Mouse (Mus musculus): ENCODE measurements at regions not wholly inside any gene's neighbourhood (a gene's known extent, or its start where the extent isn't known, plus 50 kb on each side); places are given as distances from the start of the nearest gene placed in this dataset.
"Not testable (repeated sequence)": the region's sequence is repeated elsewhere in the genome, so short reads cannot be mapped to it uniquely, and the experiment has no call there.

- 66% methylated on average over 3 of the region's 3 CpGs for WGBS
- no peak overlapping the region for H3K4me3 ChIP-seq (replicated peaks)
- H3K9me3 ChIP-seq, result no peaks in the 10 kb centered on the region
- H3K4me1 ChIP-seq (replicated peaks), result no peaks in the 10 kb centered on the region
- H3K27ac ChIP-seq, result no peak overlapping the region
- ATAC-seq, result no peak
- no peak overlapping the region for H3K4me2 ChIP-seq (replicated peaks)
- no peaks in the 10 kb centered on the region for H3K36me3 ChIP-seq
- no peak overlapping the region for H3K9ac ChIP-seq
- no peaks in the 10 kb centered on the region for H3K27me3 ChIP-seq (replicated peaks)
Observed at GRCm38 (mm10) chr3:58228189-58228588, 186.3 kb upstream of the Tsc22d2 start.

GRCm38 (mm10) chr3:58231746-58232145 lies 182.8 kb upstream of the Tsc22d2 start:
- Histone ChIP-seq H3K27me3 (replicated peaks) (no peaks in the 10 kb centered on the region), H3K27ac (no peak overlapping the region), H3K4me1 (replicated peaks) (no peaks in the 10 kb centered on the region), H3K4me3 (replicated peaks) (no peak overlapping the region), H3K36me3 (no peaks in the 10 kb centered on the region), H3K9me3 (no peaks in the 10 kb centered on the region), H3K9ac (no peak overlapping the region), H3K4me2 (replicated peaks) (no peak overlapping the region)
- ATAC-seq, result no peak
- WGBS, result 76% methylated on average over 2 of the region's 2 CpGs

GRCm38 (mm10) chr3:58233296-58233695 lies 181.2 kb upstream of the Tsc22d2 start:
- H3K27ac ChIP-seq, result no peak overlapping the region
- WGBS, result 85% methylated on average over 2 of the region's 2 CpGs
- no peaks in the 10 kb centered on the region for H3K4me1 ChIP-seq (replicated peaks)
- H3K4me3 ChIP-seq (replicated peaks), result no peak overlapping the region
- no peaks in the 10 kb centered on the region for H3K36me3 ChIP-seq
- H3K27me3 ChIP-seq (replicated peaks), result no peaks in the 10 kb centered on the region
- no peak overlapping the region for H3K9ac ChIP-seq
- H3K4me2 ChIP-seq (replicated peaks), result no peak overlapping the region
- no peaks in the 10 kb centered on the region for H3K9me3 ChIP-seq
- ATAC-seq, result no peak

- no peaks in the 10 kb centered on the region for H3K36me3 ChIP-seq
- H3K9me3 ChIP-seq, result no peaks in the 10 kb centered on the region
- H3K4me1 ChIP-seq (replicated peaks), result no peaks in the 10 kb centered on the region
- no peak overlapping the region for H3K9ac ChIP-seq
- WGBS, result 66% methylated on average over 6 of the region's 6 CpGs
- ATAC-seq, result peak; percentile 97
- no peak overlapping the region for H3K27ac ChIP-seq
- no peak overlapping the region for H3K4me2 ChIP-seq (replicated peaks)
- H3K27me3 ChIP-seq (replicated peaks), result no peaks in the 10 kb centered on the region
- H3K4me3 ChIP-seq (replicated peaks), result no peak overlapping the region
Observed at GRCm38 (mm10) chr3:58234846-58235630, 179.5 kb upstream of the Tsc22d2 start.

- no peaks in the 10 kb centered on the region for H3K27me3 ChIP-seq (replicated peaks)
- no peak overlapping the region for H3K4me3 ChIP-seq (replicated peaks)
- ATAC-seq, result no peak
- H3K4me1 ChIP-seq (replicated peaks), result no peaks in the 10 kb centered on the region
- H3K9ac ChIP-seq, result no peak overlapping the region
- H3K36me3 ChIP-seq, result no peaks in the 10 kb centered on the region
- no peak overlapping the region for H3K27ac ChIP-seq
- H3K9me3 ChIP-seq, result no peaks in the 10 kb centered on the region
- H3K4me2 ChIP-seq (replicated peaks), result no peak overlapping the region
Observed at GRCm38 (mm10) chr3:58238111-58238510, 176.4 kb upstream of the Tsc22d2 start.

GRCm38 (mm10) chr3:58240775-58241174 lies 173.7 kb upstream of the Tsc22d2 start:
- H3K27ac ChIP-seq, result no peak overlapping the region
- WGBS, result 67% methylated on average over 4 of the region's 4 CpGs
- H3K27me3 ChIP-seq (replicated peaks), result no peaks in the 10 kb centered on the region
- no peaks in the 10 kb centered on the region for H3K9me3 ChIP-seq
- H3K9ac ChIP-seq, result no peak overlapping the region
- no peak for ATAC-seq
- no peaks in the 10 kb centered on the region for H3K4me1 ChIP-seq (replicated peaks)
- no peak overlapping the region for H3K4me2 ChIP-seq (replicated peaks)
- H3K36me3 ChIP-seq, result no peaks in the 10 kb centered on the region
- no peak overlapping the region for H3K4me3 ChIP-seq (replicated peaks)

GRCm38 (mm10) chr3:58245361-58245760 lies 169.2 kb upstream of the Tsc22d2 start:
- Histone ChIP-seq H3K9ac (no peak overlapping the region), H3K4me1 (replicated peaks) (no peaks in the 10 kb centered on the region), H3K36me3 (no peaks in the 10 kb centered on the region), H3K9me3 (no peaks in the 10 kb centered on the region), H3K4me2 (replicated peaks) (no peak overlapping the region), H3K4me3 (replicated peaks) (no peak overlapping the region), H3K27me3 (replicated peaks) (no peaks in the 10 kb centered on the region), H3K27ac (no peak overlapping the region)
- no peak for ATAC-seq
- WGBS, result 24% methylated on average over 5 of the region's 5 CpGs

- H3K4me3 ChIP-seq (replicated peaks), result no peak overlapping the region
- no peaks in the 10 kb centered on the region for H3K4me1 ChIP-seq (replicated peaks)
- no peak for ATAC-seq
- no peaks in the 10 kb centered on the region for H3K36me3 ChIP-seq
- H3K9me3 ChIP-seq, result no peaks in the 10 kb centered on the region
- no peak overlapping the region for H3K9ac ChIP-seq
- no peak overlapping the region for H3K27ac ChIP-seq
- H3K4me2 ChIP-seq (replicated peaks), result no peak overlapping the region
- no peaks in the 10 kb centered on the region for H3K27me3 ChIP-seq (replicated peaks)
- 87% methylated on average over 2 of the region's 2 CpGs for WGBS
Observed at GRCm38 (mm10) chr3:58247989-58248388, 166.5 kb upstream of the Tsc22d2 start.

GRCm38 (mm10) chr3:58253942-58254341 lies 160.6 kb upstream of the Tsc22d2 start:
- Histone ChIP-seq H3K36me3 (no peaks in the 10 kb centered on the region), H3K27ac (no peak overlapping the region), H3K4me2 (replicated peaks) (no peak overlapping the region), H3K4me3 (replicated peaks) (no peak overlapping the region), H3K9ac (no peak overlapping the region), H3K27me3 (replicated peaks) (no peaks in the 10 kb centered on the region), H3K9me3 (no peaks in the 10 kb centered on the region), H3K4me1 (replicated peaks) (no peaks in the 10 kb centered on the region)
- 70% methylated on average over 8 of the region's 8 CpGs for WGBS
- ATAC-seq, result no peak

- no peaks in the 10 kb centered on the region for H3K27me3 ChIP-seq (replicated peaks)
- H3K27ac ChIP-seq, result no peak overlapping the region
- no peak overlapping the region for H3K4me3 ChIP-seq (replicated peaks)
- no peak overlapping the region for H3K9ac ChIP-seq
- H3K4me2 ChIP-seq (replicated peaks), result no peak overlapping the region
- ATAC-seq, result no peak
- no peaks in the 10 kb centered on the region for H3K4me1 ChIP-seq (replicated peaks)
- WGBS, result 78% methylated on average over 14 of the region's 14 CpGs
- H3K36me3 ChIP-seq, result no peaks in the 10 kb centered on the region
- no peaks in the 10 kb centered on the region for H3K9me3 ChIP-seq
Observed at GRCm38 (mm10) chr3:58267606-58268325, 146.7 kb upstream of the Tsc22d2 start.

GRCm38 (mm10) chr3:58271441-58271840 lies 143.1 kb upstream of the Tsc22d2 start:
- not testable (repeated sequence) for H3K4me3 ChIP-seq (replicated peaks); H3K27ac ChIP-seq; ATAC-seq; H3K36me3 ChIP-seq; H3K9ac ChIP-seq; H3K4me1 ChIP-seq (replicated peaks); H3K4me2 ChIP-seq (replicated peaks); H3K9me3 ChIP-seq; H3K27me3 ChIP-seq (replicated peaks)
- WGBS, result no CpG with 5 or more reads among the region's 4 CpGs

- Histone ChIP-seq H3K27me3 (replicated peaks) (no peaks in the 10 kb centered on the region), H3K9me3 (no peaks in the 10 kb centered on the region), H3K27ac (no peak overlapping the region), H3K9ac (no peak overlapping the region), H3K36me3 (no peaks in the 10 kb centered on the region), H3K4me3 (replicated peaks) (no peak overlapping the region), H3K4me1 (replicated peaks) (no peaks in the 10 kb centered on the region), H3K4me2 (replicated peaks) (no peak overlapping the region)
- no peak for ATAC-seq
- WGBS, result 81% methylated on average over 6 of the region's 6 CpGs
Observed at GRCm38 (mm10) chr3:58281291-58281690, 133.2 kb upstream of the Tsc22d2 start.

- not testable (repeated sequence) for H3K4me1 ChIP-seq (replicated peaks); H3K9ac ChIP-seq; H3K27ac ChIP-seq; H3K4me3 ChIP-seq (replicated peaks); H3K9me3 ChIP-seq; H3K36me3 ChIP-seq; ATAC-seq; H3K4me2 ChIP-seq (replicated peaks); H3K27me3 ChIP-seq (replicated peaks)
- WGBS, result 34% methylated on average over 1 of the region's 1 CpGs
Observed at GRCm38 (mm10) chr3:58284371-58284770, 130.1 kb upstream of the Tsc22d2 start.

Measured in intestine, embryonic 15.5 days (tissue).